Mouse (Mus musculus) heart, embryonic 14.5 days (tissue): ENCODE results near the gene Cerkl. TPM values are rescaled to one million over a fixed set of nuclear protein-coding genes. Genes with fewer than 3 reads are reported as not detected.

Experiments used
- ATAC-seq: fragments of 200-750 bp; cut with Nextera tagmentation; 2 replicates; pipeline ENCODE4 v1.8.0; 2017; ENCODE audit warnings: low read depth, moderate TSS enrichment; ENCODE audit not compliant: insufficient number of reproducible peaks, insufficient read depth, low FRiP score
- H3K27ac ChIP-seq, 2 experiments: fragments of 200-500 bp in 1 of 2; fragments of 300-500 bp in 1 of 2; sonication (generic) in 1 of 2; replicated peaks in 1 of 2; 2 replicates each; pipeline ENCODE4 v1.5.1; 2012 to 2014; ENCODE audit warnings: low read depth in 2 of 2, low read length in 2 of 2, control low read depth in 1 of 2, mild to moderate bottlenecking in 1 of 2, mixed read lengths in 1 of 2; ENCODE audit not compliant: control insufficient read depth in 1 of 2, insufficient read depth in 1 of 2
- H3K27me3 ChIP-seq: fragments of 300-500 bp; sonication (generic); 2 replicates; pipeline ENCODE4 v1.6.1; 2014; ENCODE audit warnings: mild to moderate bottlenecking, low read length, control low read depth; ENCODE audit not compliant: control insufficient read depth, insufficient read depth
- H3K36me3 ChIP-seq: fragments of 300-500 bp; sonication (generic); 2 replicates; pipeline ENCODE4 v1.6.1; 2014; ENCODE audit warnings: mild to moderate bottlenecking, control low read depth, low read length, mixed read lengths; ENCODE audit not compliant: control insufficient read depth, insufficient read depth
- H3K4me1 ChIP-seq, 2 experiments: fragments of 200-500 bp in 1 of 2; fragments of 300-500 bp in 1 of 2; sonication (generic) in 1 of 2; 2 replicates each; pipeline ENCODE4 v1.6.1; 2012 to 2014; ENCODE audit warnings: low read length in 2 of 2, control low read depth in 1 of 2, mixed read lengths in 1 of 2; ENCODE audit not compliant: control insufficient read depth in 2 of 2, insufficient read depth in 2 of 2
- H3K4me2 ChIP-seq: fragments of 300-500 bp; sonication (generic); 2 replicates; pipeline ENCODE4 v1.6.1; 2014; ENCODE audit warnings: mild to moderate bottlenecking, low read length
- H3K4me3 ChIP-seq, 2 experiments: fragments of 200-500 bp in 1 of 2; fragments of 300-500 bp in 1 of 2; sonication (generic) in 1 of 2; 2 replicates each; pipeline ENCODE4 v1.5.1; 2012 to 2014; ENCODE audit warnings: low read length in 2 of 2, mild to moderate bottlenecking in 2 of 2, control low read depth in 1 of 2, low read depth in 1 of 2, moderate library complexity in 1 of 2; ENCODE audit not compliant: control insufficient read depth in 1 of 2, insufficient read depth in 1 of 2
- H3K9ac ChIP-seq: fragments of 300-500 bp; sonication (generic); 2 replicates; pipeline ENCODE4 v1.6.1; 2014; ENCODE audit warnings: mild to moderate bottlenecking, low read length
- H3K9me3 ChIP-seq: fragments of 300-500 bp; sonication (generic); 2 replicates; pipeline ENCODE4 v1.6.1; 2016; ENCODE audit warnings: low read length, control low read depth; ENCODE audit not compliant: control insufficient read depth
- WGBS: fragments of 180-500 bp; shearing (Covaris S2); extraction: QIAGEN DNeasy Blood & Tissue Kit; methylation state at CpG from one replicate; pipeline ENCODE4 v1.1.7; 2014; 5-methylcytosine and 5-hydroxymethylcytosine counted together
- polyA plus RNA-seq: library from polyadenylated mRNA; unstranded; fragments of >200 nt; fragmentation: Nextera tagmentation; extraction: Ambion mirVana; gene quantifications from 2 replicates; pipeline ENCODE4 v1.2.1, GENCODE M21; 2014

The Cerkl gene
- polyA plus RNA-seq, 1 experiment from 2014 or later = 1.4 TPM

GRCm38 (mm10) chr2:79442227-79442626 is 14.4 kb downstream of the Cerkl start:
- ATAC-seq = no peak
- H3K9me3 ChIP-seq = no peaks in the 10 kb centered on the region
- H3K27ac ChIP-seq = no peak overlapping the region
- no peak overlapping the region for H3K4me3 ChIP-seq
- no peak overlapping the region for H3K4me2 ChIP-seq
- no peaks in the 10 kb centered on the region for H3K27me3 ChIP-seq
- no peaks in the 10 kb centered on the region for H3K4me1 ChIP-seq
- H3K36me3 ChIP-seq = no peaks in the 10 kb centered on the region
- 86% methylated on average over 2 of the region's 2 CpGs for WGBS
- H3K9ac ChIP-seq = no peak overlapping the region

- ATAC-seq = no peak
- no peak overlapping the region for H3K4me3 ChIP-seq
- H3K27me3 ChIP-seq = peaks cover 6% of the 10 kb centered on the region; the same call in 1 of the 2 replicates
- H3K4me1 ChIP-seq = peaks cover 2 to 6% of the 10 kb centered on the region in 2 experiments; a peak in 3 of 4 replicates
- no peak overlapping the region for H3K4me2 ChIP-seq
- no peaks in the 10 kb centered on the region for H3K9me3 ChIP-seq
- H3K36me3 ChIP-seq = no peaks in the 10 kb centered on the region
- no peak overlapping the region for H3K9ac ChIP-seq
- no peak overlapping the region for H3K27ac ChIP-seq
Observed at GRCm38 (mm10) chr2:79430061-79430460, 26.5 kb downstream of the Cerkl start.

- WGBS = 8% methylated on average over 6 of the region's 6 CpGs
Observed at GRCm38 (mm10) chr2:79429650-79430049, 26.9 kb downstream of the Cerkl start.

DNA sequence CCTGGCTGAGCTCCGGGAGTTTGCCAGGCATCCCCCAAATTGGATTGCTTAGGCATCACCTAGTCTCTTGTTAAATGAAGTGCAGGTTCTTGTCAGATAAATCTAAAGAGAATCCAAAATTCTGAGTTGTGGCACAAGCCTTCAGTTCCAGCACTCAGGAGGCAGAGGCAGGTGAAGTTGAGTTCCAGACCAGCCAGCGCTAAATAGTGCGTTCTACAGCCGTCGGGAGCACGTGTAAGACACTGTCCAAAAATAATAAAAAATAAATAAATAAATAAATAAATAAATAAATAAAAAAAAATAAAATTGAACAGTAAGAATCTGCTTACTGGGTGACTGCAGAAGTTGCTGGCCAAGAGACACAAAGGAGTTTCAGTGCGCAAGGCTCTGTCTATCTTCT is 27.5 kb downstream of the Cerkl start:
- Histone ChIP-seq H3K9me3 (no peaks in the 10 kb centered on the region), H3K4me3 (peak overlapping the region; percentile 47 to 57), H3K4me2 (peak overlapping the region; percentile 88), H3K27ac (no peak overlapping the region), H3K4me1 (peaks cover 2 to 6% of the 10 kb centered on the region in 2 experiments; a peak in 3 of 4 replicates), H3K9ac (peak overlapping the region; percentile 65), H3K27me3 (peaks cover 6% of the 10 kb centered on the region; the same call in 1 of the 2 replicates), H3K36me3 (no peaks in the 10 kb centered on the region)
- no peak for ATAC-seq
- 18% methylated on average over 7 of the region's 7 CpGs for WGBS

More at GRCm38 (mm10) chr2:79429650-79430049, 26.9 kb downstream of the Cerkl start:
- no peaks in the 10 kb centered on the region for H3K9me3 ChIP-seq
- no peak overlapping the region for H3K4me3 ChIP-seq
- peaks cover 6% of the 10 kb centered on the region; the same call in 1 of the 2 replicates for H3K27me3 ChIP-seq
- H3K27ac ChIP-seq = no peak overlapping the region
- H3K36me3 ChIP-seq = no peaks in the 10 kb centered on the region
- no peak for ATAC-seq
- H3K4me2 ChIP-seq = no peak overlapping the region
- H3K4me1 ChIP-seq = peaks cover 2 to 6% of the 10 kb centered on the region in 2 experiments; a peak in 3 of 4 replicates
- H3K9ac ChIP-seq = no peak overlapping the region

- Histone ChIP-seq H3K9ac (peak overlapping the region; percentile 65), H3K27me3 (peaks cover 6% of the 10 kb centered on the region; the same call in 1 of the 2 replicates), H3K4me1 (peaks cover 2 to 6% of the 10 kb centered on the region in 2 experiments; a peak in 3 of 4 replicates), H3K4me2 (peak overlapping the region; percentile 88), H3K27ac (no peak overlapping the region), H3K36me3 (no peaks in the 10 kb centered on the region), H3K9me3 (no peaks in the 10 kb centered on the region), H3K4me3 (peak overlapping the region; percentile 47 to 57)
- under 1% methylated on average over 35 of the region's 35 CpGs for WGBS
- ATAC-seq = no peak
Observed at GRCm38 (mm10) chr2:79428569-79429104, 27.9 kb downstream of the Cerkl start.

- ATAC-seq = no peak
- Histone ChIP-seq H3K27me3 (peaks cover 6% of the 10 kb centered on the region; the same call in 1 of the 2 replicates), H3K4me1 (peaks cover 2 to 6% of the 10 kb centered on the region in 2 experiments; a peak in 3 of 4 replicates), H3K36me3 (no peaks in the 10 kb centered on the region), H3K4me2 (peak overlapping the region; percentile 88), H3K27ac (no peak overlapping the region), H3K9ac (no peak overlapping the region), H3K4me3 (peak overlapping the region in 1 of 2 experiments; percentile 47; a peak in 2 of 4 replicates), H3K9me3 (no peaks in the 10 kb centered on the region)
- WGBS = 37% methylated on average over 6 of the region's 6 CpGs
Observed at GRCm38 (mm10) chr2:79428022-79428421, 28.6 kb downstream of the Cerkl start.

DNA sequence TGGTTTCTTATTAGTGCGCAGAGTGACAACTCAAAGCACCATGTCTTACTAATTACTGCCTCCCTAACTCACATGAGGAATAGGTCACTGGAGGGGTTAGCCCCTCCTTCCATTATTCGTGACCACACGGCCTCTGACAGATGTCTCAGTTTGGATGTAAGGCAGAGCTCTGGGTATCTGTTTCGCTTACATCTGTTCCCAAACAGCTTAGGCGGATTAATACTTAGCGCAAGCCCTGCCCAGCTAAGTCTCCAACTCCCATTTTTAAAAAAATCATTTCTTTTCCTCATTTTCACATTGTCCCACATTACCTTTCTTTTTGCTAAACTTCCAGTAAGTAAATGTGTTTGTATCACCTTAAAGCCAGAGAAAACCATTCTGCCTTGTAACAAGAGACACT is 34.9 kb downstream of the Cerkl start:
- Histone ChIP-seq H3K9ac (no peak overlapping the region), H3K36me3 (no peaks in the 10 kb centered on the region), H3K4me2 (no peak overlapping the region), H3K27me3 (no peaks in the 10 kb centered on the region), H3K9me3 (no peaks in the 10 kb centered on the region), H3K4me3 (no peak overlapping the region), H3K4me1 (no peaks in the 10 kb centered on the region), H3K27ac (no peak overlapping the region)
- WGBS = 53% methylated on average over 6 of the region's 6 CpGs
- ATAC-seq = no peak

DNA sequence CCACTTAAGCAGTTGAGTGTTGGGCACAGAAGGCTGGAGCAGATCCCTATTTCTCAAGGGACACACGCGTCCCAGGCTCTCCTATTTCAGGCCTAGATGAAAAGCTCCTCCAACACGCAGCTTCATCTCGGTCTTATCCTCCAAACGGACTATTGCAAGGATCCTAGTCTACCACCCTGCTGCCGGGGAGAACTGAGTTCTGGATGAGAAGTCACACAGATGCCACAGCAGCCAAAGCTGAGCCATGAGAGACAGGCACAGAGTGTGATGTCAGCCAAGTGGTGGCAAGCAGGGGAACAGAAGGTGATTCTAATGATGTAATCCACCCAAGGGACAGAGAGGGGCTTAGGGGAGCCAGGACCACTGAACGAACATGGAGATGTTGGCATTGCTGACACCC is 42.1 kb downstream of the Cerkl start:
- no peaks in the 10 kb centered on the region for H3K4me1 ChIP-seq
- H3K4me2 ChIP-seq = no peak overlapping the region
- ATAC-seq = no peak
- no peaks in the 10 kb centered on the region for H3K9me3 ChIP-seq
- H3K27ac ChIP-seq = no peak overlapping the region
- H3K4me3 ChIP-seq = no peak overlapping the region
- no peaks in the 10 kb centered on the region for H3K27me3 ChIP-seq
- no peak overlapping the region for H3K9ac ChIP-seq
- 70% methylated on average over 7 of the region's 7 CpGs for WGBS
- H3K36me3 ChIP-seq = no peaks in the 10 kb centered on the region
